Mouse (Mus musculus) stomach, embryonic 14.5 days (tissue): Measurements from ENCODE around the gene Cbfb. TPM values are rescaled to one million over a fixed set of nuclear protein-coding genes. Genes with fewer than 3 reads are reported as not detected.

Experiments
- ATAC-seq: fragments of 200-750 bp; cut with Nextera tagmentation; 2 replicates; pipeline ENCODE4 v1.8.0; 2017; ENCODE audit warnings: low read depth, moderate TSS enrichment; ENCODE audit not compliant: insufficient number of reproducible peaks, insufficient read depth, low FRiP score
- H3K27ac ChIP-seq: fragments of 300-500 bp; sonication (generic); 2 replicates; pipeline ENCODE4 v1.5.1; 2014; ENCODE audit warnings: mild to moderate bottlenecking, low read length, moderate library complexity, mixed read lengths
- H3K27me3 ChIP-seq: fragments of 300-500 bp; sonication (generic); 2 replicates; pipeline ENCODE4 v1.6.1; 2014; ENCODE audit warnings: low read length, control low read depth, mixed read lengths; ENCODE audit not compliant: control insufficient read depth, insufficient read depth
- H3K36me3 ChIP-seq: fragments of 300-500 bp; sonication (generic); 2 replicates; pipeline ENCODE4 v1.6.1; 2014; ENCODE audit warnings: mild to moderate bottlenecking, control low read depth, low read length, moderate library complexity, mixed read lengths; ENCODE audit not compliant: control insufficient read depth, insufficient read depth
- H3K4me1 ChIP-seq: fragments of 300-500 bp; sonication (generic); 2 replicates; pipeline ENCODE4 v1.6.1; 2014; ENCODE audit warnings: low read length, control low read depth, mixed read lengths; ENCODE audit not compliant: control insufficient read depth, insufficient read depth
- H3K4me2 ChIP-seq: fragments of 300-500 bp; sonication (generic); replicated peaks from 2 replicates; pipeline ENCODE4 v1.6.1; 2014; ENCODE audit warnings: low read depth, low read length, control low read depth
- H3K4me3 ChIP-seq: fragments of 300-500 bp; sonication (generic); 2 replicates; pipeline ENCODE4 v1.5.1; 2014; ENCODE audit warnings: low read depth, low read length, control low read depth
- H3K9ac ChIP-seq: fragments of 300-500 bp; sonication (generic); replicated peaks from 2 replicates; pipeline ENCODE4 v1.6.1; 2014; ENCODE audit warnings: low read depth, mild to moderate bottlenecking, control low read depth, low read length, moderate library complexity, mixed read lengths
- H3K9me3 ChIP-seq: fragments of 300-500 bp; sonication (generic); 2 replicates; pipeline ENCODE4 v1.6.1; 2016; ENCODE audit warnings: low read depth, low read length, control low read depth; ENCODE audit not compliant: control insufficient read depth
- WGBS: fragments of 180-500 bp; shearing (Covaris S2); extraction: QIAGEN DNeasy Blood & Tissue Kit; methylation state at CpG from one replicate; pipeline ENCODE4 v1.1.7; 2014; 5-methylcytosine and 5-hydroxymethylcytosine counted together
- polyA plus RNA-seq: library from polyadenylated mRNA; unstranded; fragments of >200 nt; fragmentation: Nextera tagmentation; extraction: Ambion mirVana; gene quantifications from 2 replicates; pipeline ENCODE4 v1.2.1, GENCODE M21; 2014

Gene Cbfb
- polyA plus RNA-seq, 1 experiment from 2014 or later, result 73.7 TPM

- Histone ChIP-seq H3K9me3 (no peaks in the 10 kb centered on the region), H3K27me3 (no peaks in the 10 kb centered on the region), H3K4me2 (no peak overlapping the region), H3K4me3 (no peak overlapping the region), H3K27ac (no peak overlapping the region), H3K9ac (no peak overlapping the region), H3K4me1 (no peaks in the 10 kb centered on the region), H3K36me3 (peaks cover 30% of the 10 kb centered on the region)
- no peak for ATAC-seq
- 83% methylated on average over 14 of the region's 14 CpGs for WGBS
These were observed 67.1 kb downstream of the Cbfb start for GRCm38 (mm10) chr8:105237442-105238142.

- no peak for ATAC-seq
- Histone ChIP-seq H3K27me3 (no peaks in the 10 kb centered on the region), H3K4me2 (no peak overlapping the region), H3K9ac (no peak overlapping the region), H3K27ac (no peak overlapping the region), H3K9me3 (no peaks in the 10 kb centered on the region), H3K36me3 (peaks cover 29% of the 10 kb centered on the region), H3K4me3 (no peak overlapping the region), H3K4me1 (no peaks in the 10 kb centered on the region)
- 94% methylated on average over 7 of the region's 7 CpGs for whole genome bisulfite sequencing
These were observed 70.5 kb downstream of the Cbfb start for GRCm38 (mm10) chr8:105241016-105241415.

GRCm38 (mm10) chr8:105251954-105252353 is 81.5 kb downstream of the Cbfb start:
- Histone ChIP-seq H3K27me3 (no peaks in the 10 kb centered on the region), H3K4me2 (no peak overlapping the region), H3K9me3 (no peaks in the 10 kb centered on the region), H3K4me1 (peaks cover 11% of the 10 kb centered on the region), H3K4me3 (no peak overlapping the region), H3K9ac (no peak overlapping the region), H3K36me3 (peaks cover 32% of the 10 kb centered on the region), H3K27ac (no peak overlapping the region)
- no peak for ATAC-seq
- WGBS, result 92% methylated on average over 6 of the region's 6 CpGs

DNA sequence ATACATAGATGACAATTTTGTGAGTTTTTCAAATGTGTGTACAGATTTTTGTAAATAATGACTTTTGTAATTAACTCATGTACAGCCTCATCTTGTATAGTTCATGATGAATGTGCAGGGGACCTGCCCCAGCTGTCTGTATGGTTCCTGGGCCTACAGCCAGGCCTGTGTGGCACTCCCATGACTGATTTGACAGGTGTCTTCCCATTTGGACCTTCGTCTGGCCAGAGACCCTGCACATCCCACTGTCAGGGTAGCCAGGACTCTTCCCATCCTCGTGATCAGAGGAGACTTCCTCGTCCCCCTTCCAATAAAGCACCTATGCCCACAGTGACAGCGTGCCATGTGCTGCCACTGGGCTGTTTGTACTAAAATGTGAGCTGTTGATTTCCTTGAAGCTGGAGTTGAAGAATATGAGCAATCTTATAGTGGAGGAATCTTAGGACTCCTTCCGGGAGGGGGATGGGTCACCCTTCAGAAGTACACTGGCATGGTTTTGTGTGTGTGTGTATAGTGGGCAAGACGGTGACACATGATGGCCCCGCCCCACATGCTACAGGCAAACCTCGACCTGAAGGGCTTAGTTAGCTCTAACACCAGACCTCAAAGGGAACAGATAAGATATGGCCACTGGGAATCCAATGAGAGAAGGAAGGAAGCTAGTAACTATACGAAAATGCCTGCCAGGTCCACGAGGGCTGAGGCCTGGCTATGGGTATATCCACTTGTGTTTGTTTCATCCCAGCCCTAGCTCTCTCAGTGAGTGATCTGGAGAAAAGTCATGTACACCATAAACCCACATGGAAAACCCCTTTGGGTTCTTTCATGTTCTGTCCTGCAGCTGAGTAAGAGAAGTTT is 82.4 kb downstream of the Cbfb start:
- no peak overlapping the region for H3K9ac ChIP-seq
- peaks cover 11% of the 10 kb centered on the region for H3K4me1 ChIP-seq
- H3K36me3 ChIP-seq, result peaks cover 31% of the 10 kb centered on the region
- WGBS, result 84% methylated on average over 10 of the region's 10 CpGs
- H3K9me3 ChIP-seq, result no peaks in the 10 kb centered on the region
- H3K27me3 ChIP-seq, result peaks cover 1% of the 10 kb centered on the region; the same call in 1 of the 2 replicates
- H3K27ac ChIP-seq, result no peak overlapping the region
- no peak for ATAC-seq
- H3K4me2 ChIP-seq, result peak overlapping the region; percentile 81; the same call in 1 of the 2 replicates
- no peak overlapping the region for H3K4me3 ChIP-seq

DNA sequence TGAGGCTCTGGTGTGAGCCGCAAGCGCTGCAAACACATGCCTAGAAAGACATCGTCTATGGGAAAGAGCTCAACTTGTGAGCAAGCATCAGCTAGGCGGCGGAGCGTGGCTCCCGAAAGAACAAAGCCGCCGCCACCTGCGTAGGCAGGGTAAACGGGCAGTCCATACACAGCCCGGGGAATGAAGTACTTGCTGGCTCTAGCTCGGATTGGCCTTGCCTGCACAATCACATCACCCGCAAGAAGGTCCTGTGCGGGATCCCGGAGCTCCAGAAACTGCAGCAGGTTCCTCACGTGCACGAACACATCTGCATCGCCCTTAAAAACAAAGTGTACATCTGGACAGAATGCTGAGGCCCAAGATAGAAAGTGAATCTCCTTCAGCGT is 83.3 kb downstream of the Cbfb start:
- Histone ChIP-seq H3K9ac (no peak overlapping the region), H3K9me3 (no peaks in the 10 kb centered on the region), H3K4me3 (peak overlapping the region; percentile 53), H3K27me3 (peaks cover 7% of the 10 kb centered on the region), H3K27ac (no peak overlapping the region), H3K36me3 (peaks cover 24% of the 10 kb centered on the region), H3K4me2 (peak overlapping the region; percentile 81), H3K4me1 (peaks cover 11% of the 10 kb centered on the region)
- WGBS, result 41% methylated on average over 20 of the region's 20 CpGs
- no peak for ATAC-seq

- Histone ChIP-seq H3K36me3 (peaks cover 19% of the 10 kb centered on the region), H3K9me3 (no peaks in the 10 kb centered on the region), H3K27ac (peak overlapping the region; percentile 87), H3K4me1 (peaks cover 16% of the 10 kb centered on the region), H3K27me3 (peaks cover 13% of the 10 kb centered on the region), H3K4me3 (peak overlapping the region; percentile 53), H3K4me2 (peak overlapping the region; percentile 81), H3K9ac (peak overlapping the region; percentile 45)
- WGBS, result under 1% methylated on average over 74 of the region's 74 CpGs
- ATAC-seq, result peak; percentile 82
These were observed 83.9 kb downstream of the Cbfb start for GRCm38 (mm10) chr8:105254152-105254965.

DNA sequence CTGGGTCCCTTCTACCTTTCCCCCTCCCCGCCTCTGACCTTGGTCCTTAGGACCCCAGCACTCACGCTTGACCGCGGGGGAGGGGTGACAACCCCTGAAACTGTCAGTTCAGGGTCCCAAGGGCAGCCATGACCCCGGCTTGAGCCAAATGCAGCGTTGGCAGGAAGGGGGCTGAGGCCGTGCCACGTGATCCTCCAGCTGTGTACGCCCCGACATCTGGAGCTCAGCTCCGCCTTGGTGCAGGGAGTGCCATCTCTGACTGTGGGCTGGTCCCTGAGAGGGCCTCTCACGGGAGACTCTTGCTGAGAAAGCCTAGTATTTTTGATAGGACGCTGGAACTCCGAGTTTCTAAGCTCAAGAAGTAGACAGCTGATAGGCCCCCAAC is 84.5 kb downstream of the Cbfb start, which contains the start of gene B3gnt9:
Gene B3gnt9 (minus strand): TSS at position 188 of the 385 bp plus-strand sequence.
- Histone ChIP-seq H3K36me3 (peaks cover 13% of the 10 kb centered on the region), H3K9me3 (no peaks in the 10 kb centered on the region), H3K27me3 (peaks cover 19% of the 10 kb centered on the region), H3K4me2 (peak within 1 kb of the TSS; percentile 81), H3K4me3 (peak within 1 kb of the TSS; percentile 53), H3K4me1 (peaks cover 20% of the 10 kb centered on the region), H3K9ac (peak within 1 kb of the TSS; percentile 45), H3K27ac (peak within 1 kb of the TSS; percentile 87)
- ATAC-seq, result peak; percentile 76
- under 1% methylated on average over 14 of the region's 14 CpGs for WGBS
